Mouse (Mus musculus) lung, adult 10 weeks (tissue): ENCODE data around the gene Vmn2r79. TPM values are rescaled to one million over a fixed set of nuclear protein-coding genes. Genes with fewer than 3 reads are reported as not detected.

Experiments
- polyA plus RNA-seq: library from polyadenylated mRNA; stranded (reverse); fragments of 350-450 nt; fragmentation: Illumina TruSeq; extraction: RNeasy Lipid Tissue Mini Kit (QIAGEN cat#74804); gene quantifications from one replicate; pipeline ENCODE4 v1.2.3, GENCODE M21; 2014; ENCODE audit warnings: low read depth, low replicate concordance; ENCODE audit not compliant: insufficient read depth

Vmn2r79 gene
- not detected for polyA plus RNA-seq

GRCm38 (mm10) chr7:86995815-86996214 is at the start of gene Vmn2r79:
Gene Vmn2r79 (plus strand): TSS chr7:86996115.

Other genes starting within 250 kb of the Vmn2r79 start
- 0.66 TPM for gene Folh1, start 220.2 kb upstream of the Vmn2r79 start, polyA plus RNA-seq
- gene Vmn2r77, start 201.1 kb upstream of the Vmn2r79 start, polyA plus RNA-seq = not detected
- gene Vmn2r78, start 81.0 kb upstream of the Vmn2r79 start, polyA plus RNA-seq = not detected
- gene Nox4, start 250.0 kb downstream of the Vmn2r79 start, polyA plus RNA-seq = 20.6 TPM